Mouse (Mus musculus): ENCODE data around the gene Actl10. TPM values are rescaled to one million over a fixed set of nuclear protein-coding genes. Genes with fewer than 3 reads are reported as not detected.
A peak's percentile ranks its signal among the peaks of the same experiment; 100 is the strongest.

The Actl10 gene
- total and polyA plus RNA-seq, 3 experiments, result 0.35 to 0.79 TPM; not detected in 1

- Histone ChIP-seq H3K36me3 (ENCODE audit: control insufficient read depth in 1 of 2, insufficient read depth in 2 of 2, low read length in 2 of 2) (peaks cover 0 to 2% of the 10 kb centered on the region in 2 experiments; a peak in 1 of 4 replicates), H3K4me3 (ENCODE audit: control insufficient read depth in 1 of 2, insufficient read depth in 1 of 2, low read depth in 2 of 2, low read length in 2 of 2) (no peak overlapping the region), H3K27ac (ENCODE audit: control insufficient read depth, low read depth, low read length) (no peak overlapping the region), H3K9ac (ENCODE audit: control insufficient read depth, low read depth, low read length, poor library complexity, severe bottlenecking) (no peak overlapping the region), H3K27me3 (ENCODE audit: control insufficient read depth in 1 of 2, insufficient read depth in 2 of 2, low read length in 2 of 2) (no peaks in the 10 kb centered on the region), H3K9me3 (replicated peaks; ENCODE audit: insufficient read depth, low read length) (no peaks in the 10 kb centered on the region), H3K4me1 (ENCODE audit: control insufficient read depth in 1 of 2, insufficient read depth in 2 of 2, low read length in 2 of 2) (peaks cover 5 to 11% of the 10 kb centered on the region in 2 experiments; a peak in 3 of 4 replicates), H3K79me2 (ENCODE audit: control insufficient read depth, insufficient read depth, low read length, poor library complexity) (no peaks in the 10 kb centered on the region)
- TF ChIP-seq CTCF (IDR thresholded peaks at IDR 0.05 in 2 of 3, conservative IDR thresholded peaks at IDR 0.05 in 1 of 3; ENCODE audit: control insufficient read depth in 1 of 3, insufficient read depth in 1 of 3, low read depth in 2 of 3, low read length in 3 of 3, poor library complexity in 1 of 3, severe bottlenecking in 1 of 3), result no peak
- no peak for TF ChIP-seq GABPA (IDR thresholded peaks at IDR 0.05; ENCODE audit: low read depth, low read length)
- no peak for TF ChIP-seq E2F4 (IDR thresholded peaks at IDR 0.05; ENCODE audit: borderline replicate concordance, low read depth, low read length)
- no peak for TF ChIP-seq ELF1 (IDR thresholded peaks at IDR 0.05; ENCODE audit: low read depth, low read length)
- DNase-seq (ENCODE audit: low read depth, low spot score), result no peak
Measured at GRCm38 (mm10) chr2:154589051-154589450, 37.5 kb downstream of the Actl10 start.

GRCm38 (mm10) chr2:154591239-154591638 is 39.7 kb downstream of the Actl10 start:
- H3K27me3 ChIP-seq (ENCODE audit: control insufficient read depth in 1 of 2, insufficient read depth in 2 of 2, low read length in 2 of 2), result no peaks in the 10 kb centered on the region
- H3K9me3 ChIP-seq (replicated peaks; ENCODE audit: insufficient read depth, low read length), result no peaks in the 10 kb centered on the region

GRCm38 (mm10) chr2:154593025-154593424 is 41.4 kb downstream of the Actl10 start:
- no peaks in the 10 kb centered on the region for H3K79me2 ChIP-seq (ENCODE audit: control insufficient read depth, insufficient read depth, low read length, poor library complexity)
- H3K27ac ChIP-seq (ENCODE audit: control insufficient read depth, low read depth, low read length), result no peak overlapping the region
- DNase-seq (ENCODE audit: low read depth, low spot score), result peak; percentile 53
- H3K4me3 ChIP-seq (ENCODE audit: control insufficient read depth in 1 of 2, insufficient read depth in 1 of 2, low read depth in 2 of 2, low read length in 2 of 2), result no peak overlapping the region
- H3K36me3 ChIP-seq (ENCODE audit: control insufficient read depth in 1 of 2, insufficient read depth in 2 of 2, low read length in 2 of 2), result no peaks in the 10 kb centered on the region
- no peak overlapping the region for H3K9ac ChIP-seq (ENCODE audit: control insufficient read depth, low read depth, low read length, poor library complexity, severe bottlenecking)
- H3K27me3 ChIP-seq (ENCODE audit: control insufficient read depth in 1 of 2, insufficient read depth in 2 of 2, low read length in 2 of 2), result no peaks in the 10 kb centered on the region
- H3K4me1 ChIP-seq (ENCODE audit: control insufficient read depth in 1 of 2, insufficient read depth in 2 of 2, low read length in 2 of 2), result 0 out of 4 replicates have a peak, but pooled peaks cover 0 to 7% of the 10 kb centered on the region in 2 experiments
- H3K9me3 ChIP-seq (replicated peaks; ENCODE audit: insufficient read depth, low read length), result no peaks in the 10 kb centered on the region
- TF ChIP-seq NRF1 (IDR thresholded peaks at IDR 0.05; ENCODE audit: insufficient read depth, low read depth, low read length, poor library complexity, severe bottlenecking) (no peak), E2F4 (IDR thresholded peaks at IDR 0.05; ENCODE audit: borderline replicate concordance, low read depth, low read length) (no peak), USF1 (IDR thresholded peaks at IDR 0.05; ENCODE audit: low read depth, low read length) (no peak), CHD1 (IDR thresholded peaks at IDR 0.05; ENCODE audit: low read depth, low read length) (no peak), POLR2AphosphoS5 (IDR thresholded peaks at IDR 0.05; ENCODE audit: borderline replicate concordance, low read depth, low read length) (no peak), SMC3 (IDR thresholded peaks at IDR 0.05; ENCODE audit: low read depth, low read length) (peak; percentile 38; the same call in 1 of the 2 replicates), NELFE (IDR thresholded peaks at IDR 0.05; ENCODE audit: low read depth, low read length) (no peak), MAFK (IDR thresholded peaks at IDR 0.05; ENCODE audit: borderline replicate concordance, low read depth, low read length) (no peak), MEF2A (IDR thresholded peaks at IDR 0.05; ENCODE audit: extremely low read depth, insufficient replicate concordance, low read depth, low read length, poor library complexity, severe bottlenecking) (no peak), ZMIZ1 (IDR thresholded peaks at IDR 0.05; ENCODE audit: low read depth, low read length) (no peak), SIN3A (IDR thresholded peaks at IDR 0.05; ENCODE audit: low read length) (no peak), ZNF384 (IDR thresholded peaks at IDR 0.05; ENCODE audit: low read depth, low read length) (no peak), TBP (IDR thresholded peaks at IDR 0.05; ENCODE audit: low read depth, low read length) (no peak), BHLHE40 (IDR thresholded peaks at IDR 0.05; ENCODE audit: borderline replicate concordance, low read depth, low read length) (no peak), JUND (IDR thresholded peaks at IDR 0.05; ENCODE audit: low read depth, low read length) (no peak)

More at GRCm38 (mm10) chr2:154591239-154591638, 39.7 kb downstream of the Actl10 start:
- Histone ChIP-seq H3K27ac (ENCODE audit: control insufficient read depth, low read depth, low read length) (no peak overlapping the region), H3K4me1 (ENCODE audit: control insufficient read depth in 1 of 2, insufficient read depth in 2 of 2, low read length in 2 of 2) (0 out of 4 replicates have a peak, but pooled peaks cover 0 to 7% of the 10 kb centered on the region in 2 experiments), H3K9ac (ENCODE audit: control insufficient read depth, low read depth, low read length, poor library complexity, severe bottlenecking) (no peak overlapping the region), H3K36me3 (ENCODE audit: control insufficient read depth in 1 of 2, insufficient read depth in 2 of 2, low read length in 2 of 2) (no peaks in the 10 kb centered on the region), H3K4me3 (ENCODE audit: control insufficient read depth in 1 of 2, insufficient read depth in 1 of 2, low read depth in 2 of 2, low read length in 2 of 2) (no peak overlapping the region), H3K79me2 (ENCODE audit: control insufficient read depth, insufficient read depth, low read length, poor library complexity) (no peaks in the 10 kb centered on the region)
- DNase-seq (ENCODE audit: low read depth, low spot score), result no peak
- TF ChIP-seq E2F4 (IDR thresholded peaks at IDR 0.05; ENCODE audit: borderline replicate concordance, low read depth, low read length) (no peak), MXI1 (IDR thresholded peaks at IDR 0.05; ENCODE audit: low read depth, low read length) (no peak), MEF2A (IDR thresholded peaks at IDR 0.05; ENCODE audit: extremely low read depth, insufficient replicate concordance, low read depth, low read length, poor library complexity, severe bottlenecking) (no peak), MAZ (IDR thresholded peaks at IDR 0.05; ENCODE audit: low read depth, low read length) (no peak), NRF1 (IDR thresholded peaks at IDR 0.05; ENCODE audit: insufficient read depth, low read depth, low read length, poor library complexity, severe bottlenecking) (no peak), UBTF (IDR thresholded peaks at IDR 0.05; ENCODE audit: borderline replicate concordance, insufficient read depth, low read depth, low read length) (no peak), RAD21 (IDR thresholded peaks at IDR 0.05; ENCODE audit: low read depth, low read length) (no peak), POLR2AphosphoS2 (IDR thresholded peaks at IDR 0.05; ENCODE audit: low read length) (no peak), ZNF384 (IDR thresholded peaks at IDR 0.05; ENCODE audit: low read depth, low read length) (no peak), MYB (IDR thresholded peaks at IDR 0.05; ENCODE audit: low read depth, low read length) (no peak), GATA1 (IDR thresholded peaks at IDR 0.05; ENCODE audit: low read depth, low read length) (no peak), POLR2AphosphoS5 (IDR thresholded peaks at IDR 0.05; ENCODE audit: borderline replicate concordance, low read depth, low read length) (no peak), MAX (IDR thresholded peaks at IDR 0.05; ENCODE audit: low read length) (no peak), POLR2A (IDR thresholded peaks at IDR 0.05; ENCODE audit: control insufficient read depth in 1 of 2, insufficient read depth in 1 of 2, low read depth in 1 of 2, low read length in 2 of 2, poor library complexity in 1 of 2) (no peak), MYC (IDR thresholded peaks at IDR 0.05; ENCODE audit: low read depth, low read length) (no peak), ZMIZ1 (IDR thresholded peaks at IDR 0.05; ENCODE audit: low read depth, low read length) (no peak), CHD2 (IDR thresholded peaks at IDR 0.05; ENCODE audit: low read length) (no peak), KAT2A (conservative IDR thresholded peaks at IDR 0.05; ENCODE audit: low read depth, low read length) (no peak), CHD1 (IDR thresholded peaks at IDR 0.05; ENCODE audit: low read depth, low read length) (no peak), TBP (IDR thresholded peaks at IDR 0.05; ENCODE audit: low read depth, low read length) (no peak)

Measured in MEL (cell line).